Mouse (Mus musculus) macrophage (primary cell): ENCODE measurements around the gene Amigo1. TPM values are rescaled to one million over a fixed set of nuclear protein-coding genes. Genes with fewer than 3 reads are reported as not detected.

Experiments used
- H3K27ac ChIP-seq: fragments of 350-480 bp; formaldehyde crosslinking; 2 replicates; pipeline ENCODE4 v1.9.0; 2021
- H3K36me3 ChIP-seq: fragments of 350-480 bp; formaldehyde crosslinking; 2 replicates; pipeline ENCODE4 v1.9.0; 2021; ENCODE audit errors: inconsistent target
- H3K4me3 ChIP-seq: fragments of 350-480 bp; formaldehyde crosslinking; 2 replicates; pipeline ENCODE4 v1.9.0; 2021; ENCODE audit errors: inconsistent target
- H3K79me2 ChIP-seq: fragments of 350-480 bp; formaldehyde crosslinking; 2 replicates; pipeline ENCODE4 v1.9.0; 2021; ENCODE audit errors: inconsistent target
- WGBS: methylation state at CpG from one replicate; pipeline ENCODE4 v1.1.7; 2026; ENCODE audit warnings: inconsistent platforms; ENCODE audit not compliant: missing documents; 5-methylcytosine and 5-hydroxymethylcytosine counted together
- polyA plus RNA-seq: library from polyadenylated mRNA; stranded (reverse); fragments of 250-400 nt; gene quantifications from 3 replicates; pipeline ENCODE4 v1.2.4, GENCODE M21; 2018; ENCODE audit warnings: inconsistent platforms

Gene Amigo1
- polyA plus RNA-seq, 1 experiment from 2014 or later: 0.90 TPM

DNA sequence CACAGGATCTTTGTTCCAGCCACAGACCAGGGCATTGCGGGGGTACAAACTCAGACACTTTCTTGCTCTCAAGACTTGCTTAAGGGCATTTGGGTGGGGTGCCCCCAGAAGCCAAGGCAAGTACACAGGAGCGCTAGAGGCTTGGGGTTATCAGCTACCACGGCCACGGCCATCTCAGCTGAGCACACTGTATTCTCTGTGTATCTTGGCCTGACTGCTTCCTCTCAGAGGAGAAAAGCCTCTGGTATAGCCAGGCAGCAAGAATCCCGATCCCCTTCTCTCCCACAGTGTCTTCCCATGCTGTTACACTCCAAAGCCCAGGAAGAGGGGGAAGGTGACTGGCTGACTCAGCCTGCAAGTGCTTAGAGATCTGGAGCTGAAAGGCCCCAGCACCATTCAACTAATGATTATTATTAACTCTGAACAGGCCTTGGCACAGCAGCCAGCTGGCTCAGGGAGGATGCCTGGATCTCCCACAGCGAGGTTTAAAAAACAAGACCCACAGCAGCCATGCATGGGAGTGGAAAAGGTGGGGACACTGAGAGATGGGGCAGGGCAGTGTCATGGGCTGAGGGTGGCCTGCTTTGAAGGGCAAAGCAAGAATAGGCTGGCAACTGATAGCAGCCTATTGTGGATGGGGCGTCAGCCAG, 9.9 kb downstream of the Amigo1 start:
- 99% methylated on average over 7 of the region's 7 CpGs for WGBS
- H3K4me3 ChIP-seq: no peak overlapping the region
- no peak overlapping the region for H3K27ac ChIP-seq
- no peaks in the 10 kb centered on the region for H3K36me3 ChIP-seq
- peaks cover 11% of the 10 kb centered on the region for H3K79me2 ChIP-seq

DNA sequence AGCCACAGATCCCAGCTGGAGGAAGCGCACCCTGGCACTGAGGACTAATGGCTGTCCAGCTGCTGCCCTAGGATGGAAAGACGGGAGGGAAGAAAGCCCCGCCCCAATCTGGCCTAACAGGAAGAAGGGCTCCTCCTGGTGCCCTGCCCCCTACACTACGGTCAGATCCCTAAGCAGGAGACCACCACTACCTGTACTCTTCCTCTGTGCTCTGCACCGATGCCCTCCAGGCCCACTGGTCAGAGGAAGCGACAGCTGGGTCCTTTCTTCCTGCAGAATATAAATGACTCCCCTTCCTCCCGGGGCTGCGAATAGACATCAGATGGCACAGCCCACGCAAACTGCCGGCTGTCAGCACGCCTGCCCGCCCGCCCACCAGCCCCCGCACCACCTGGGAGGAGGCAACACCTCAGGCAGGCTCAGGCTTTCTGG, 10.9 kb downstream of the Amigo1 start:
- Histone ChIP-seq H3K36me3 (no peaks in the 10 kb centered on the region), H3K27ac (no peak overlapping the region), H3K79me2 (peaks cover 11% of the 10 kb centered on the region), H3K4me3 (no peak overlapping the region)
- 79% methylated on average over 14 of the region's 14 CpGs for WGBS

GRCm38 (mm10) chr3:108199231-108199630, 13.1 kb downstream of the Amigo1 start:
- peak overlapping the region; percentile 68; the same call in 1 of the 2 replicates for H3K4me3 ChIP-seq
- peaks cover 11% of the 10 kb centered on the region for H3K79me2 ChIP-seq
- no peak overlapping the region for H3K27ac ChIP-seq
- H3K36me3 ChIP-seq: no peaks in the 10 kb centered on the region
- 95% methylated on average over 6 of the region's 6 CpGs for WGBS

- 2% methylated on average over 38 of the region's 44 CpGs for WGBS
- Histone ChIP-seq H3K27ac (peak within 1 kb of the TSS; percentile 79), H3K4me3 (peak within 1 kb of the TSS; percentile 68), H3K36me3 (0 out of 2 replicates have a peak, but pooled peaks cover 6% of the 10 kb centered on the region), H3K79me2 (peaks cover 11% of the 10 kb centered on the region)
Measured at GRCm38 (mm10) chr3:108200329-108201323, 14.5 kb downstream of the Amigo1 start, which contains the start of gene Cyb561d1. Cyb561d1 (minus strand) TSS chr3:108201212.

DNA sequence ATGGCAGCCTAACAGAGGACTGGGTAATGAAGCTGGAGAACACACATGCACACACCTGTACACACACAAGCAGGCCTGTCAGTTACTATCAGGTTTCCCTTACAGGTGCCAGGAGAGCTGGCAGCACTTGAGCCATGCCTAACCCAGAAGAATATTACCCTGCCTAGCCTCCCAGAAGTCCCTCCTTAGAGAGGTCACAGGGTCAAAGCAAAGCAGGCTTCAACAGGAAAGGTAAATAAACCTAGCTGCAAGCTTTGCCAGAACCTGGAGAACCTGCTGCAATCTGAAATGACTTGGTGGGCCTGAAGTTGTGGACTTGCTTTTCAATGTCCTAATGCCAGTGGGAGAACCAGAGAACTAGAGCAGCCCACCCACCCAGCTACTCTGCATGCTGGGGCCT, 16.4 kb downstream of the Amigo1 start:
- Histone ChIP-seq H3K27ac (no peak overlapping the region), H3K79me2 (peaks cover 11% of the 10 kb centered on the region), H3K4me3 (no peak overlapping the region), H3K36me3 (0 out of 2 replicates have a peak, but pooled peaks cover 6% of the 10 kb centered on the region)

DNA sequence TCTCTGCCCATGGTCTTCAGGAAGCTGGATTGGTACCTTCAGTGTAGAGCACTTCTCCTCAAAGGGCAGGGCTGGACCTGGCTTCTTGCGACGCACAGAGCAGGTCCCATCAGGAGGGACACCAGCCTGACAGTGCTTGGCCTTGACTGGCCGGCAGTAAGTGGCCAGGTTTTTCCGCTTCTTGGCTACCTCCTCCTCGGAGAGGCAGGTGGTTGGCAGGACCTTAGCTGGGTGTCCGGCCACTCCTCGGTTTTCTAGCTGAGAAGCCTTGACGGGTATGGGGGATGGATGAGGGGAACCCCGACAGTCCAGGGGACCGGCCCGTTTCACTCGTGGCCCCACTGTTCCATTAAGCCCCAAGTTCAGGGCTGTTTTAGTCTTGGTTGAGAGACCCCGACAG, 17.1 kb downstream of the Amigo1 start:
- 96% methylated on average over 11 of the region's 13 CpGs for WGBS

GRCm38 (mm10) chr3:108203621-108204325, 17.6 kb downstream of the Amigo1 start:
- Histone ChIP-seq H3K36me3 (0 out of 2 replicates have a peak, but pooled peaks cover 6% of the 10 kb centered on the region), H3K27ac (no peak overlapping the region), H3K4me3 (no peak overlapping the region), H3K79me2 (peaks cover 11% of the 10 kb centered on the region)
- WGBS: 84% methylated on average over 11 of the region's 11 CpGs

More for the DNA sequence above, 17.1 kb downstream of the Amigo1 start:
- H3K79me2 ChIP-seq: peaks cover 11% of the 10 kb centered on the region
- H3K27ac ChIP-seq: no peak overlapping the region
- H3K36me3 ChIP-seq: 0 out of 2 replicates have a peak, but pooled peaks cover 6% of the 10 kb centered on the region
- no peak overlapping the region for H3K4me3 ChIP-seq

- peaks cover 7% of the 10 kb centered on the region for H3K79me2 ChIP-seq
- H3K36me3 ChIP-seq: 0 out of 2 replicates have a peak, but pooled peaks cover 6% of the 10 kb centered on the region
- no peak overlapping the region for H3K4me3 ChIP-seq
- WGBS: 81% methylated on average over 11 of the region's 11 CpGs
- no peak overlapping the region for H3K27ac ChIP-seq
Measured at GRCm38 (mm10) chr3:108204470-108204869, 18.3 kb downstream of the Amigo1 start.

DNA sequence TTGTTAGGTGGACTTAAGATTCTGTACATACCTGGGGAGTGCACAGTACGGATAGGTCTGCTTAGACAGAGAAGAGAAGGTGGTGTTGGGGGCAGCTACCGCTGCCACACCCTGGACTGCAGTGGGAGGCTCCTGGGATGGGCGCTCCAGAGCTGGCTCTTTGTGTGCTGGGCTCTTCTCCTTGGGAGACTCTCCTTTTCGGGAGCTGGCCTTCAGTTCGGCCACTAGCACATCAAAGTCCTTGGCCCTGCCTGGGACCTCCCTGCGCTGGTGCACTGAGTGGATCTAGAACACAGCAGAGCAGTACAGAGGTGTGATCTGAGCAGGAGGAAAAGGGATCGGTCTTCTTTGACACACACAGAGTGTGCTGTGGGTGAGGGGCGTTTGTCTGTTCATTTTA, 19.5 kb downstream of the Amigo1 start:
- Histone ChIP-seq H3K36me3 (0 out of 2 replicates have a peak, but pooled peaks cover 6% of the 10 kb centered on the region), H3K79me2 (no peaks in the 10 kb centered on the region), H3K27ac (no peak overlapping the region), H3K4me3 (no peak overlapping the region)
- 94% methylated on average over 7 of the region's 8 CpGs for WGBS

- Histone ChIP-seq H3K36me3 (0 out of 2 replicates have a peak, but pooled peaks cover 6% of the 10 kb centered on the region), H3K79me2 (no peaks in the 10 kb centered on the region), H3K27ac (no peak overlapping the region), H3K4me3 (no peak overlapping the region)
- 94% methylated on average over 15 of the region's 15 CpGs for WGBS
Measured at GRCm38 (mm10) chr3:108206731-108207375, 20.7 kb downstream of the Amigo1 start.

GRCm38 (mm10) chr3:108209001-108209400, 22.9 kb downstream of the Amigo1 start:
- Histone ChIP-seq H3K79me2 (no peaks in the 10 kb centered on the region), H3K27ac (no peak overlapping the region), H3K4me3 (no peak overlapping the region), H3K36me3 (0 out of 2 replicates have a peak, but pooled peaks cover 6% of the 10 kb centered on the region)
- WGBS: 97% methylated on average over 3 of the region's 3 CpGs

DNA sequence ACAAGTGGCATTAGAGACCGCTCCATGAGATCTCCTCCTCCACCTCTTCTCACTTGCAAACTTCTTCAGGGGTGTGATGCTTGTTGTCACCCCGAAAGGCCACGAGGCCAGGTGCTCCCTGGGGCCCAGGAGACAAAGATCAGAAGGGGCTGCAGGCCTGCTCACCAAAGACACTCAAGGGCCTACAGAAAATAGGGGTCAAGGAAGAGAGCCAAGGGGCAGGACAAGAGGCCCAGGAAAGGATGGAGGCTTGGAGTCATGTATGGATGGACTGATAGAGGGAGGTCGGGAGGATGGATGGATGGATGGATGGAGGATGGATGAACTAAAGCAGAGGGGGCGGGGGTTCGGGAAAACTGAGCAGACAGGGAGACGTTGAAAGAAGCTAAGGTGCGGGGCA, 23.4 kb downstream of the Amigo1 start:
- 14% methylated on average over 8 of the region's 8 CpGs for WGBS
- no peaks in the 10 kb centered on the region for H3K79me2 ChIP-seq
- 0 out of 2 replicates have a peak, but pooled peaks cover 6% of the 10 kb centered on the region for H3K36me3 ChIP-seq
- peak overlapping the region; percentile 25 for H3K4me3 ChIP-seq
- H3K27ac ChIP-seq: no peak overlapping the region

DNA sequence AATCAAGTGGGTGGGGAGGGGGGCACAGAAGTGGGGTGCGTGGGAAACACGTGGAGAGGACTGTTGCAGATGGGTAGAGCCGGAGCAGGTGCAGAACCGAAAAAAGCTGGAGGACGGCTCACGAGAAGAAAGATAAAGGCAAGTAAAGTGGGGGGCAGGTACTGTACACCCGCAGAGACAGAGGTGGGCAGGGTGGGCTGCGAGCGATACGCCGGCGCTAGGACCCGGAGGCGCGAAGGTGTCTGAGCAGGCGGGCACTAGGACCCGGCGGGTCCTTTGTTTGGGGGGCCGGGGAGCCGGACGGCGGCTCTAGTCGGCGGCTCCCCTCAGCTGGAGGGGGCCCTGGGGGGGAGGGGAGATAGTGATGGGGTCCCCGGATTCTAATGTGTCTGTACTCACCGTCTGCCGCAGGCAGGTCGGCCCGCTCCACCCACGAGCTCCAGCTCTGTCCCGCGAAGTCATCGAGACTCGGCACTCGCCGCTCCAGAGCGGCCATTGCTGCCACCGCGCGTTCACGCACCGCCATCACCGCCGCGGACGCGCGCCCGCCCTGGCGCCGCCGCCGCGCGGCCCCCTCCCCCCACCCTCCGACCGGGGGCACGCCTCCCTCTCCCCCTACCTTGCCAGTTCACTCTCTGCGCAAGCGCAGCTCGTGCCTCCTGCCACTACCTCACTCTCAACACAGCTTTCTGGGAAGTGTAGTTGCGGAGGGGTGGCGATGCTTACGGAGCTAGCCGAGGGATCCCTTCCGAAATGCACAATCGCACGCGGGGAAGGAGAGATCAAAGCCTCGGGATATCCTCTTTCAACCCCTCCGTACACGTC, 24.0 kb downstream of the Amigo1 start:
- Histone ChIP-seq H3K27ac (peak overlapping the region; percentile 39), H3K36me3 (0 out of 2 replicates have a peak, but pooled peaks cover 4% of the 10 kb centered on the region), H3K4me3 (peak overlapping the region; percentile 59), H3K79me2 (no peaks in the 10 kb centered on the region)
- under 1% methylated on average over 63 of the region's 72 CpGs for WGBS
